Mouse (Mus musculus) liver, postnatal 0 days (tissue): ENCODE measurements around the gene Myoz2.

Experiments used
- CTCF ChIP-seq: sonication (generic); IDR thresholded peaks from 2 replicates; pipeline ENCODE4 v1.5.1; 2016; ENCODE audit warnings: antibody characterized with exemption, low read depth
- EP300 ChIP-seq: IDR thresholded peaks from 2 replicates; pipeline ENCODE4 v1.6.1; 2016; ENCODE audit warnings: antibody characterized with exemption, low read depth, mild to moderate bottlenecking

DNA sequence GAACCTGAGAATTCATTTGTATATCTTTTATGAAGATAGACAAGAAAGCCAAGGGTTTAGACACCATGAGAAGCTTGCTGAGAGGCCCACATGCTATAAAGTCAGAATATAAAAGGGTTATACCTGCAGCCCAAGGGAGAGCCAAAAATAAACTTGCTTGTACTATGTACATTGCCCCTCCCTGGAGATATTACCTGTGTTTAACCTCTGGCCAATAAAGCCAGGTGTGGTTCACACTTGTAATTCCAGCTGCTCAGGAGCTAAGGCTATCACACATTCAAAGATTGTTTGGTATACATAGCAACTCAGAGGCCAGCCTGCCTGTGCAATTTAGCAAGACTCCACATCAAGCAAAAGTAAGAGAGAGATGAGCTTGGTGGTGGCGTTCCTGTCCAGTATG is 24.0 kb upstream of the Myoz2 start:
- TF ChIP-seq CTCF = no peak
- no peak for TF ChIP-seq EP300
